ENCODE assay signal across 16 mouse cellular contexts in the genomic region with DNA sequence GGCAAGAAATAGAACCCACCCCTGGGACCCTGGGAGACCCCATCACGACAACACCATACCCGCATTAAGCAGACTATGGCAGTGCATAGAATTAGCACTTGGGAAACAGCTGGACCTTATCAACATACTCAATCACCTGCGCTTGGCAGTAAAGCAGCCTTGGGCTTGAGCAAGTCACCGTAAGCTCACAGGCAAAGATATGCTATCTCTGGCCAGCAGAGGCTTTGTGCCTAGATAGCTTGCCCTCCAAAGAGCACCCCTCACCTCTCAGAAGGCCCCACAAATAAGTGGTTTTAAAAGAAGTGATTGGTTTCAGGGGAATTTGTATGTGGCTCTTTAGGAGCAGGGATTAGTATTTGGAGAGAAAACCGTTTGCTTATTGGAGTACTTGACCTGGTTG.
A peak's percentile ranks its signal among the peaks of the same experiment; 100 is the strongest.
DNase-seq lines count a peak whose midpoint lies in the region; ATAC-seq and TF ChIP-seq lines count a peak whose summit lies in the region.
"Had no signal": no experiment of that assay in that cellular context is flagged by ENCODE, and none has a peak within 500 bp of the region (broad histone marks: within the 10 kb centered on the region; RNA-seq: fewer than 3 reads in every experiment).

No protein-coding gene starts in this region.

- no peaks in the 10 kb centered on the region for H3K27me3 ChIP-seq in hindbrain, embryonic 12.5 days
- no peaks in the 10 kb centered on the region for H3K27me3 ChIP-seq in hindbrain, embryonic 10.5 days (ENCODE audit: insufficient read depth, poor library complexity, severe bottlenecking)
- no peaks in the 10 kb centered on the region for H3K27me3 ChIP-seq in limb, embryonic 13.5 days
- H3K27me3 ChIP-seq: heart, embryonic 15.5 days; hindbrain, embryonic 15.5 days; stomach, embryonic 15.5 days had no signal

- TF ChIP-seq CTCF in bone marrow macrophage, adult 2 months (IDR thresholded peaks at IDR 0.05; ENCODE audit: low read depth, low read length) = no peak
- no peak for TF ChIP-seq CTCF in lung, adult 2 months (IDR thresholded peaks at IDR 0.05; ENCODE audit: insufficient read depth, low read length)

- TF ChIP-seq POLR2A in bone marrow macrophage, adult 2 months (IDR thresholded peaks at IDR 0.05; ENCODE audit: borderline replicate concordance, low read depth, low read length) = no peak
- no peak for TF ChIP-seq POLR2A in lung, adult 2 months (IDR thresholded peaks at IDR 0.05; ENCODE audit: borderline replicate concordance, extremely low read depth, low read depth, low read length)

- WGBS in hindbrain, embryonic 12.5 days = 45% methylated on average over 5 of the region's 5 CpGs
- WGBS in hindbrain, embryonic 10.5 days = 58% methylated on average over 5 of the region's 5 CpGs
- 21% methylated on average over 5 of the region's 5 CpGs for WGBS in limb, embryonic 13.5 days
- 19% methylated on average over 5 of the region's 5 CpGs for WGBS in lung, adult 2 months

- H3K27ac ChIP-seq in hindbrain, embryonic 12.5 days = no peak overlapping the region
- no peak overlapping the region for H3K27ac ChIP-seq in hindbrain, embryonic 10.5 days
- H3K27ac ChIP-seq in bone marrow macrophage, adult 2 months (ENCODE audit: insufficient read depth, low read depth, low read length) = 0 out of 2 replicates have a peak overlapping the region, but pooled peaks have one; percentile 19
- no peak overlapping the region for H3K27ac ChIP-seq in limb, embryonic 13.5 days
- H3K27ac ChIP-seq: embryonic facial prominence, embryonic 10.5 days; heart, embryonic 15.5 days; hindbrain, embryonic 15.5 days; stomach, embryonic 15.5 days had no signal

- H3K9me3 ChIP-seq in hindbrain, embryonic 12.5 days (replicated peaks) = no peaks in the 10 kb centered on the region
- H3K9me3 ChIP-seq in hindbrain, embryonic 10.5 days = no peaks in the 10 kb centered on the region
- H3K9me3 ChIP-seq in limb, embryonic 13.5 days = no peaks in the 10 kb centered on the region
- H3K9me3 ChIP-seq: embryonic facial prominence, embryonic 10.5 days; heart, embryonic 15.5 days; hindbrain, embryonic 15.5 days; stomach, embryonic 15.5 days had no signal

- peaks cover 4% of the 10 kb centered on the region for H3K4me1 ChIP-seq in hindbrain, embryonic 12.5 days
- peaks cover 6% of the 10 kb centered on the region; the same call in 1 of the 2 replicates for H3K4me1 ChIP-seq in hindbrain, embryonic 10.5 days (replicated peaks)
- peaks cover 46% of the 10 kb centered on the region for H3K4me1 ChIP-seq in bone marrow macrophage, adult 2 months (ENCODE audit: control insufficient read depth, insufficient read depth, low read length)
- H3K4me1 ChIP-seq in limb, embryonic 13.5 days = peaks cover 6% of the 10 kb centered on the region; the same call in 1 of the 2 replicates
- H3K4me1 ChIP-seq in lung, adult 2 months (ENCODE audit: control insufficient read depth, insufficient read depth, low read length) = peaks cover 2% of the 10 kb centered on the region; the same call in 1 of the 2 replicates
- H3K4me1 ChIP-seq: hindbrain, embryonic 15.5 days; stomach, embryonic 15.5 days had no signal

- no peaks in the 10 kb centered on the region for H3K36me3 ChIP-seq in hindbrain, embryonic 12.5 days
- no peaks in the 10 kb centered on the region for H3K36me3 ChIP-seq in hindbrain, embryonic 10.5 days
- no peaks in the 10 kb centered on the region for H3K36me3 ChIP-seq in limb, embryonic 13.5 days
- H3K36me3 ChIP-seq: embryonic facial prominence, embryonic 10.5 days; heart, embryonic 15.5 days; hindbrain, embryonic 15.5 days; stomach, embryonic 15.5 days had no signal

- no peak overlapping the region for H3K4me2 ChIP-seq in hindbrain, embryonic 12.5 days (replicated peaks)
- H3K4me2 ChIP-seq in limb, embryonic 13.5 days (replicated peaks) = no peak overlapping the region
- H3K4me2 ChIP-seq: heart, embryonic 15.5 days; hindbrain, embryonic 15.5 days had no signal

- ATAC-seq in hindbrain, embryonic 12.5 days (ENCODE audit: low FRiP score) = 0 out of 2 replicates have a peak, but pooled peaks have one; percentile 54
- ATAC-seq in limb, embryonic 13.5 days (ENCODE audit: low FRiP score, low read depth) = peak; percentile 58; the same call in 1 of the 2 replicates
- ATAC-seq in megakaryocyte progenitor cell, adult 5-6 weeks (replicated peaks; ENCODE audit: poor library complexity) = peak; percentile 77
- ATAC-seq: forebrain, postnatal 0 days had no signal

- DNase-seq in hindbrain, embryonic 10.5 days (ENCODE audit: low spot score) = no peak
- no peak for DNase-seq in ovary, postnatal 14 days (ENCODE audit: low spot score)
- no peak for DNase-seq in urinary bladder, adult 2 months (ENCODE audit: low spot score)
- no peak for DNase-seq in lung, adult 2 months
- DNase-seq: cerebellum, adult 9-11 months; forebrain, postnatal 0 days; kidney, adult 8-10 months; kidney, postnatal 36 days had no signal

- H3K4me3 ChIP-seq in hindbrain, embryonic 12.5 days = no peak overlapping the region
- no peak overlapping the region for H3K4me3 ChIP-seq in hindbrain, embryonic 10.5 days
- H3K4me3 ChIP-seq in bone marrow macrophage, adult 2 months (ENCODE audit: insufficient read depth, low read length) = no peak overlapping the region
- H3K4me3 ChIP-seq in limb, embryonic 13.5 days = no peak overlapping the region
- H3K4me3 ChIP-seq in lung, adult 2 months (replicated peaks; ENCODE audit: extremely low read depth, low read depth, low read length) = no peak overlapping the region
- H3K4me3 ChIP-seq: embryonic facial prominence, embryonic 10.5 days; heart, embryonic 15.5 days; hindbrain, embryonic 15.5 days; stomach, embryonic 15.5 days had no signal

- H3K9ac ChIP-seq in hindbrain, embryonic 12.5 days = no peak overlapping the region
- H3K9ac ChIP-seq in limb, embryonic 13.5 days = no peak overlapping the region
- H3K9ac ChIP-seq: forebrain, postnatal 0 days; heart, embryonic 15.5 days; hindbrain, embryonic 15.5 days; stomach, embryonic 15.5 days had no signal
